Comparison of ENCODE assay signal across 8 mouse cellular contexts in genomic region chr13:74008948-74009718, GRCm38 (mm10). TPM values are rescaled to one million over a fixed set of nuclear protein-coding genes. Genes with fewer than 3 reads are reported as not detected.
A peak's percentile ranks its signal among the peaks of the same experiment; 100 is the strongest.
DNase-seq lines count a peak whose midpoint lies in the region; ATAC-seq and TF ChIP-seq lines count a peak whose summit lies in the region.

Gene Tppp (plus strand): TSS chr13:74009407.

- no peaks in the 10 kb centered on the region for H3K9me3 ChIP-seq in embryonic facial prominence, embryonic 15.5 days (replicated peaks)
- no peaks in the 10 kb centered on the region for H3K9me3 ChIP-seq in limb, embryonic 12.5 days
- H3K9me3 ChIP-seq in midbrain, embryonic 14.5 days (ENCODE audit: control insufficient read depth, low read length): no peaks in the 10 kb centered on the region

- TF ChIP-seq CTCF in bone marrow macrophage, adult 2 months (IDR thresholded peaks at IDR 0.05; ENCODE audit: low read depth, low read length): no peak

- no peak for TF ChIP-seq POLR2A in bone marrow macrophage, adult 2 months (IDR thresholded peaks at IDR 0.05; ENCODE audit: borderline replicate concordance, low read depth, low read length)

- DNase-seq in A20 (ENCODE audit: low read depth, low spot score): peak; percentile 88
- peak; percentile 95 for DNase-seq in heart, adult 8-10 months (ENCODE audit: low spot score)
- DNase-seq in kidney, adult 8-10 months: peak; percentile 92 to 95
- peak; percentile 91 for DNase-seq in midbrain, embryonic 14.5 days
- peak; percentile 81 for DNase-seq in spleen, adult 12 weeks (ENCODE audit: low spot score)

- WGBS in embryonic facial prominence, embryonic 15.5 days: under 1% methylated on average over 54 of the region's 56 CpGs
- under 1% methylated on average over 56 of the region's 56 CpGs for WGBS in limb, embryonic 12.5 days
- WGBS in midbrain, embryonic 14.5 days: under 1% methylated on average over 56 of the region's 56 CpGs

- ATAC-seq in embryonic facial prominence, embryonic 15.5 days (ENCODE audit: insufficient number of reproducible peaks, low FRiP score, low TSS enrichment, low read depth): peak; percentile 94
- ATAC-seq in limb, embryonic 12.5 days (ENCODE audit: insufficient number of reproducible peaks, insufficient read depth, low FRiP score, low TSS enrichment, low read depth): peak; percentile 92
- peak; percentile 88 for ATAC-seq in midbrain, embryonic 14.5 days (ENCODE audit: low FRiP score, low TSS enrichment)

- peak within 1 kb of the TSS; percentile 60 for H3K4me3 ChIP-seq in bone marrow macrophage, adult 2 months (ENCODE audit: insufficient read depth, low read length)
- H3K4me3 ChIP-seq in embryonic facial prominence, embryonic 15.5 days (replicated peaks): peak within 1 kb of the TSS; percentile 51
- H3K4me3 ChIP-seq in limb, embryonic 12.5 days (replicated peaks): peak within 1 kb of the TSS; percentile 48
- peak within 1 kb of the TSS; percentile 61 for H3K4me3 ChIP-seq in midbrain, embryonic 14.5 days (replicated peaks; ENCODE audit: low read depth, low read length)

- H3K27ac ChIP-seq in bone marrow macrophage, adult 2 months (ENCODE audit: insufficient read depth, low read depth, low read length): no peak within 1 kb of the TSS
- H3K27ac ChIP-seq in embryonic facial prominence, embryonic 15.5 days (replicated peaks): no peak within 1 kb of the TSS
- H3K27ac ChIP-seq in limb, embryonic 12.5 days: no peak within 1 kb of the TSS
- H3K27ac ChIP-seq in midbrain, embryonic 14.5 days (replicated peaks; ENCODE audit: low read depth, low read length): peak within 1 kb of the TSS; percentile 60

- peak within 1 kb of the TSS; percentile 95 for H3K4me2 ChIP-seq in embryonic facial prominence, embryonic 15.5 days (replicated peaks)
- H3K4me2 ChIP-seq in limb, embryonic 12.5 days: peak within 1 kb of the TSS; percentile 97
- peak within 1 kb of the TSS; percentile 93 for H3K4me2 ChIP-seq in midbrain, embryonic 14.5 days (ENCODE audit: low read length)

- peaks cover 3% of the 10 kb centered on the region; the same call in 1 of the 2 replicates for H3K4me1 ChIP-seq in bone marrow macrophage, adult 2 months (ENCODE audit: control insufficient read depth, insufficient read depth, low read length)
- H3K4me1 ChIP-seq in embryonic facial prominence, embryonic 15.5 days: peaks cover 22% of the 10 kb centered on the region
- peaks cover 7% of the 10 kb centered on the region for H3K4me1 ChIP-seq in limb, embryonic 12.5 days (replicated peaks)
- peaks cover 8% of the 10 kb centered on the region for H3K4me1 ChIP-seq in midbrain, embryonic 14.5 days (ENCODE audit: control insufficient read depth, insufficient read depth, low read length)

- no peaks in the 10 kb centered on the region for H3K36me3 ChIP-seq in embryonic facial prominence, embryonic 15.5 days
- H3K36me3 ChIP-seq in limb, embryonic 12.5 days: no peaks in the 10 kb centered on the region
- no peaks in the 10 kb centered on the region for H3K36me3 ChIP-seq in midbrain, embryonic 14.5 days (ENCODE audit: control insufficient read depth, insufficient read depth, low read length)

- peak within 1 kb of the TSS; percentile 37 for H3K9ac ChIP-seq in embryonic facial prominence, embryonic 15.5 days
- H3K9ac ChIP-seq in limb, embryonic 12.5 days (replicated peaks): peak within 1 kb of the TSS; percentile 48
- peak within 1 kb of the TSS; percentile 73 for H3K9ac ChIP-seq in midbrain, embryonic 14.5 days (replicated peaks; ENCODE audit: low read length)

- peaks cover 22% of the 10 kb centered on the region for H3K27me3 ChIP-seq in embryonic facial prominence, embryonic 15.5 days
- peaks cover 67% of the 10 kb centered on the region for H3K27me3 ChIP-seq in limb, embryonic 12.5 days
- peaks cover 5% of the 10 kb centered on the region; the same call in 1 of the 2 replicates for H3K27me3 ChIP-seq in midbrain, embryonic 14.5 days (ENCODE audit: control insufficient read depth, insufficient read depth, low read length)

RNA-seq across cellular contexts. Expression of gene Tppp, which starts in this region (rescaled TPM):
- 0.11 and 0.31 TPM in 2 replicates for polyA plus RNA-seq in bone marrow macrophage, adult 2 months (2012; ENCODE audit: insufficient read depth, insufficient read length, missing spikeins)
- 1.6 and 2.0 TPM in 2 replicates for polyA plus RNA-seq in embryonic facial prominence, embryonic 15.5 days (2015; fragmentation: Nextera tagmentation; extraction: Ambion mirVana)
- total RNA-seq in heart, adult 8-10 months (2022): 10 to 100 TPM; 13.9 to 19.6 (median 14.7) TPM
- 0.53 and 0.58 TPM in 2 replicates for polyA plus RNA-seq in limb, embryonic 12.5 days (2016; fragmentation: Nextera tagmentation; extraction: Ambion mirVana)
- 8.6 and 12.0 TPM in 2 replicates for polyA plus RNA-seq in midbrain, embryonic 14.5 days (2014; fragmentation: Nextera tagmentation; extraction: Ambion mirVana)

Comparison
In these comparisons a context has a peak if more than half of its experiments do, and no peak if none do; other contexts are left out.
1. Peak in ATAC-seq, H3K4me3 ChIP-seq, H3K9ac ChIP-seq and H3K4me2 ChIP-seq in limb, embryonic 12.5 days; RNA of the gene not detected or under 1 TPM.